Mouse (Mus musculus) spleen, postnatal 36 days (tissue): ENCODE results near the gene Minar1.

Experiments
- DNase-seq, 2 experiments: peaks; one replicate each; pipeline ENCODE4 v3.0.0; 2022; ENCODE audit warnings: low spot score in 2 of 2, mixed read lengths in 1 of 2

The Minar1 gene

DNA sequence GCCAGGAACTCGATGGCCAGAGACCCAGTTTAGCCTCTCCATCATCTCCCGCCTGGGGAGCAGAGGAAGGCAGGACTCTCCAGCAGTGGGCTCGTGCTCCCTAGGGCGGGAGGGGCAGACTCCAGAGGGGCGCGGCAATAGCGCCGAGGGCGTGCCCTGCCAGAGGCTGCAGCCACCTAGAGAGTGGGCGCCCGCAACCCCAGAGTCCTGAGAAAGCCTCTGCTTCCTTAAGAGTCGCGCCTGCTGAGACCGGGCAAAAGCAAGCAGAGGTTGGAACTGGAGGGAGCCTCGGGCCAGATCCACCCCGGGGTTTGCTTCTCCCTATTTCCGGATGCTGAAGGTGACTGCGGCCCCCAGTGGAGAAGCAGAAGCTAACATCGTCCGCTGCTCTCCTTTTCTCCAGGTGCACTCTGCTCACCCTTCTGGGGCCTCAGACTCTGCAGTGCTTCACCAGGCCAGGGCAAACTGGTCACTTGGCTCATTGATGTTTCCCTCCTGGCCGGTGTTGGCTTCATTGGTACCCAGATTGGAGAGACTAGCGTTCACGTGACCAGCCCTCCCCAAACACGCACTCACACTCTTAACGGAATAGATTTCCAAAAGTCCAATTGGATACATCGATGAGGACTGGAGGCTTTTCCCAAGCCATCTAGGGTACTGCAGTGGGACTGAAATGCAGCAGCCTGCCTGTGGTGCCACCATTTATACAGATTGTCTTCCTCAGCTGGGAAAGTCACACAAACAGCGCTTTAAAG lies at the start of gene Minar1:
Minar1 (minus strand) TSS at position 120 of the 755 bp plus-strand sequence.
- no peak for DNase-seq

GRCm38 (mm10) chr9:89669878-89670277 lies 47.0 kb upstream of the Minar1 start:
- no peak for DNase-seq

- DNase-seq, result no peak
These were observed 44.5 kb upstream of the Minar1 start for GRCm38 (mm10) chr9:89667306-89667942.

GRCm38 (mm10) chr9:89650913-89651312 lies 28.0 kb upstream of the Minar1 start:
- DNase-seq, result no peak

GRCm38 (mm10) chr9:89637453-89637852 lies 14.5 kb upstream of the Minar1 start:
- no peak for DNase-seq

DNA sequence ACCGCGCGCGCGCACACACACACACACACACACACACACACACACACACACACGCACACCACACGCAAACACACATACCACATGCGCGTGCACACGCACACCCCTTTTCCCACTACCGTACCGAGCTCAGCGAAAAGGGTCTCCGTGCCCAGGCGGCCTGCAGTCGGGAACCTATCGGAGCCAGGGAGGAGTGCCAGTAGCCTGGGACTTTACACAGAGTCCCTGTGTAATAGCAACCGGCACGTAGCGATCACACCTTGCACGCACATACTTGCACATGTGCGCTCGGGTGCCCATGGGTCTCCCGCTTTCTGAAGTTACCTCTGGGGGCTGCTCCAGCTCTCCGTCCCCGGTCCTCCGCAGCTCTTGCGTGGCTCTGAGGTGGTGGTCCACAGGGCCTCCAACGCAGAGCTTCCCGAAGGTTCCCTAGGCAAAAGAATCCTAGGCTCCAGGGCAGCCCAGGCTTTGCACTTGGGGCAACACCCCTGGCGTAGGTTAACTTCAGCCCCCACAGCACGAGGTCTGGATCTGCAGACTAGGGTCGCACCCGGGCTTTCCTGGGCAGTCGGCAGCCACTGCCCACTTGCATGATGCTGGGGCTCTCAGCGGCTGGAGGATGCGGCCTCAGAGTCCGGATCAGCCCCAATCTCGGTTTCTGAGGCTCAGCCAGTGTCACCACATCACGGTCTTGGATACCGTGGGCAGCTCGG lies 474 bp downstream of the Minar1 start:
- no peak for DNase-seq

DNA sequence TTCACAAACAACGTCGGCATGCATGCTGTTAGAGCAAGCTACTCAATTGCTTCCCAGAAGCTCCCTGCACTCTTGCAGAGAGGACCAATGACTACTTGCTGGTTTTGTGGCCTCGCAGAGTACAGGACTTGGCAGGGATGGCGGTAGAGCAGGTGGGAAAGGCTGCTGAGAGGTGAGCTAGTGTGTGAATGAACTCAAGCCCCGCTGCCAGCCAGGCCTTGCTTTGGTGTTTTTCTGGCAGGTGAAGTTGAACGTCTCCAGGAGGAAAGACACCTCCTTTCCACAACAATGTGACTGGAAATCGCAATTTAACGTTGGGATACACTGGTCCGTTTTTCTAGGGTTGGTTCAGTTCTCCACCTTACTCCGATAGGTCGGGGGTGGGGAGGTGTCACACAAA lies 1.2 kb downstream of the Minar1 start:
- DNase-seq, result no peak

DNA sequence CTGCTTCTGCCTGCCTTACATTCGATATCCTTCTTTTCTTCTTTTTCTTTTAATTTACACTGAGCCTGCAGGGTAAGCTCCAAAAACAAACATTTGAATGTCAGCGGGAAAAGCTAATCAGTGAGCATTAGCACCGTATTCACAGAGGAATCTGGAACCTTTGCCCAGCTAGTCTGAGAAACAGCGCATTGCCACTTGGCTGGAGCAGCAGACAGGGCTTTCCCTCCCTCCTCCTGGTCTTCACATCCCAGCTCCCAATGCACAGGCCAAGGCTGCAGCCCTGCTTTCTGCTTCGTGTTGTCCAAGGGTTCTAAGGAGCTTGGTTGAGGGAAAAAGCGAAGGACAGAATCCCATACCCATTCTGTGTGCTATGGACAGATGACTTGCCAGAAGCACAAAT lies 2.6 kb downstream of the Minar1 start:
- no peak for DNase-seq

DNA sequence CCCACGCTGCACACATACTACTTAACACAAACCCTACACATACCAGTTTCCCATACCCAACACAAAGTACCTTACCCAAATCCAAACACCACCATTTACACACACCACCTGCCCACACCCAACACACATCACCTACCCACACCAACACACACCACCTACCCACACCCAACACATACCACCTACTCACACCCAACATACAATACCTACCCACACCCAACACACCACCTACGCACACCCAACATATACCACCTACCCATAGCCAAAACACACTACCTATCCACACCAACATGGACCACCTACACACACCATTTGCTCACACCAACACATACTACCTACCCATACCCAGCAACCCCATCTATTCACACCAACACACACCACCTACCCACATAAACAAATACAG lies 6.0 kb downstream of the Minar1 start:
- no peak for DNase-seq

GRCm38 (mm10) chr9:89610592-89610991 lies 12.3 kb downstream of the Minar1 start:
- DNase-seq, result no peak

GRCm38 (mm10) chr9:89607321-89607720 lies 15.6 kb downstream of the Minar1 start:
- no peak for DNase-seq

DNA sequence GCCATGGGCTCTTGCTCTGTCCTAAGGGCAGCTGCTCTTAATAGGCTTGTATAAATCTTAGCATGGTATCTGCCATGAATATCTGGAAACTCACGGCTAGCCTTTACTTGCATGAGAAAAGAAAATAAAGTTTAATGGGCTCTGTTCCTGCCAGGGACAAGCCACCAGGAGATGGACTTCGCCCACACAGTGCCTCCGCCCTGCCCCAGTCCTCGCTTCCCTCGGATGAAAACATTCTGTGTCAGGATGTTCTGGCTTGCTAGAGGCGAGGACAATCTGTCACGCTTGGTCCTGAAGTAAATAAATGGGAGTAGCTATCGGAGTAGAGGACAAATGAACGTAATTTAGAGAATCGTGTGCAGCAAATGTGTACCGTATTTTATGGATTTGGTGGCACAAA lies 16.7 kb downstream of the Minar1 start:
- DNase-seq, result no peak

- no peak for DNase-seq
These were observed 21.0 kb downstream of the Minar1 start for GRCm38 (mm10) chr9:89601891-89602290.

GRCm38 (mm10) chr9:89600677-89601076 lies 22.2 kb downstream of the Minar1 start:
- DNase-seq, result no peak

DNA sequence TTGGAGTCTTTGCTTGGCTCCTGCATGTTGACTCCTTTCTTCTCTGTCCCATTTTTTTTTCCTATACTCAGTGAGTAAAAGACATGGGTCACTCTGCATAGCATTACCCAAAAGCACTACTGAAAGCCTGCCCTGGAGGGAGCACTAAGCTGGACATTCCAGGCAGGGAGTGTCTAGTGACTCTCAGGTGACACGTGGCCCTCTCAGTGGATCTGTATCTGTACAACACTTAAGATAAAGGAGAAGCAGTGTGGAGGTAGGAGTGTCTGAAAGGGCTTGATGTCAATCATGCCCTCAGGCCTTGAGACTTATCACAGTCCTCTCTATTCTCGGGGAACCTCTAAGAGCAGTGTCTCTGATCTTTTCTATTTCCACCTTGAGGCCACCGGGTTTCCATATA lies 25.9 kb downstream of the Minar1 start:
- DNase-seq, result no peak

DNA sequence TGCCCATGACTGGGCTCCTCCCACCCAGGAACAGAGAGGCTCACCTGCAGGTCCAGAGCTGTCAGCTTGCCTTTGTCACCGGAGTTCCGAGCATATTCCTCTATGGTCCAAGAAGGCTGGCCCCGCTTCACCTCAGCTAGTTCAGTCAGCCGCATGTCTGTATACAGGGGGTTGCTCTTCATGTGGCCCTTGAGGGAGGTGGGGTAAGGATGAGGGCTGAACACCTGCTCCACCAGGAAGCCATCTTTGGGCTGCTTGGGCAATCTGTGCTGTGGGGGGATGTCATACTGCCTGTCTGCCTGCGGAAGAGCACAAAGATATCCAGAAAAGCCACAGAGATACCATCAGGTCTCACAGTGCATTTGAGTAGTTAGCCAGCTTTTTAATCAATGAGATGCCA lies 26.5 kb downstream of the Minar1 start:
- DNase-seq, result no peak

DNA sequence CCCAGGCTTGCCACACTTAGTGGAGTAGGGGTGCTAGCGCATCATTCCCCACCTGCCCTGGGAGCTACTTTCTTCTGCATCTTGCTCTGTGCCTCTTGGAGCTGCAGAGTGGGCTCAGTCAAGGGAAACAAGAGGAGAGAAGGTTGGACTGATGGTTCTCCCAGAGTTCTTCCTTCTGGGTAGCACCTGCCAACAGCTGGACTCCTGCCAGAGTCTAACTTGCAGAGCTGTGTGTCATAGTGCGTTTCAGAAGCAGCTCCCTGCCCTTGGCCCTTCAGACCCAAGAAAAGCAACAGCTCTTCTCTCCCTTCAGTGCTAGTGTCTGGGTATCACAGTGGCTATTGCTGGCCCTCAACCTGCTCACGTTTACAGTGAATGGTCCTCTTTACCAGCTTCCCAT lies 30.5 kb downstream of the Minar1 start:
- DNase-seq, result no peak

DNA sequence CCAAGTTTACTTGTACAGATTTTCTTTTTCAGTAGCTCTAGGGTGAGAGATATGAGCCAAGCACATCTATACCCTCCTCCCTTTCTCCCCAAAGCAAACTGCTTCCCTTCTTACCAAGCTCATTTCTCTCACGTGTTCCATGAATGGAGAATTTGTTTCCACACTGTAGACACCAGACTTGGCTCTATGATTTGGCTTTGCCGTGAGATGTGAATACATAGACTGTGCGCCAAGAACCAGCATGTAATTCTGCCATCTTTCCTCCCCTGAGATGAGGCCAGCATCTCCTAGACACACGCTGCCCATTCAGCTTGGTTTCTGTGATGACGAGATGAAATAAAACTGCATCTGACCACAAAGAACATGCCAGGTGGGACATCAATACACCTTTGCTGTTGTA lies 44.5 kb downstream of the Minar1 start:
- no peak for DNase-seq

DNA sequence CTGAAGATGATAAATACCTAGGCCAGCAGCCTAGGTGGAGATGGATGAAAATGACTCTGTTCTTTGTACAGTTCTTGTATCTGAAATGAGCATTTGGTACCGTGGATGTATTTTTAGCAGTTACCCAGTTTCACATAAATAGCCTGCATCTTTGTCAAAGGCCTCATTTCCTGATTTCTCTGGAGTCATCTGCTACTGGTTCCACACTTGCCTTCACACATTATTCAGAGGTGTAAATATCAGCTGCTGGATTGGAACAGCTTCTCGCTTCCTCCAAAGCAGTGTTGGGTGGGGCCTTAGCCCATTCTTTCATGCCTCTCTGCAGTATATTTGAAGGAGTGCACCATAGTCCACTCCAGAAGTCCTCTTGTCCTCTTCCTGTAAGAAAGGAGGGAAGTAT lies 70.3 kb downstream of the Minar1 start:
- no peak for DNase-seq
